Mouse (Mus musculus): Measurements from ENCODE around the gene Gm20696. TPM values are rescaled to one million over a fixed set of nuclear protein-coding genes. Genes with fewer than 3 reads are reported as not detected.

The Gm20696 gene
- polyA plus RNA-seq, 2 experiments: 0.16 to 0.33 TPM

DNA sequence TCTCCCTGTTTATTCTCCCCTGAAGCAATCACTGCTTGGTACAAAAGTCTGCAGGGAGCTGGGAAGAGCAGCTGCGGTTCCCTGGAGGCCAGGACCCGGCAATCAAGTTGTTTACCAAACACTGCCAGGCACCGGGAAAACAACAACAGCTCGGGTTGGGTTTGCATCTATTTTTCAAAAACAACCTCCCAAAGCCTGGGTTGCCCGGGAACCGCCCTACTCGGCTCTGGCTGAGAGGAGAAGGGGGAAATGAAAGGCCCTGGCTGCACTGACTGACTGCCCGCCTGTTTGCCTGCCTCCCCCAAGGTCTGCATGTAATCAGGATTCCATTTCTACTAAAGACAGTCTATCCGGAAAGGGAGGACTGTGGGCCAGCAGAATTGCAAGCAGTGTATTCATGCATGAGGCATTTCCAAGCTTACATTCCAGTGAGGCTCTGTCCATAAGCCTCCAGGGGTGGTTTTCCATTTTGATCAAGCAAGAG is 226.7 kb downstream of the Gm20696 start:
- TF ChIP-seq CTCF (IDR thresholded peaks at IDR 0.05; ENCODE audit: low read depth) (no peak), EP300 (IDR thresholded peaks at IDR 0.05; ENCODE audit: low read depth) (no peak)
- H3K4me1 ChIP-seq (replicated peaks; ENCODE audit: control insufficient read depth in 2 of 2, insufficient read depth in 2 of 2, low read length in 1 of 2): no peaks in the 10 kb centered on the region
- H3K4me3 ChIP-seq (ENCODE audit: insufficient read depth in 1 of 2, low read depth in 2 of 2, low read length in 2 of 2): no peak overlapping the region
- H3K27me3 ChIP-seq (ENCODE audit: control insufficient read depth, insufficient read depth, low read length): no peaks in the 10 kb centered on the region
- H3K9ac ChIP-seq (replicated peaks): no peak overlapping the region
- H3K9me3 ChIP-seq (ENCODE audit: control insufficient read depth, low read length): no peaks in the 10 kb centered on the region
- WGBS (ENCODE audit: insufficient replicate concordance): 36% methylated on average over 9 of the region's 9 CpGs
- no peaks in the 10 kb centered on the region for H3K36me3 ChIP-seq (replicated peaks; ENCODE audit: control insufficient read depth, insufficient read depth, low read depth)
- ATAC-seq (ENCODE audit: insufficient read depth): no peak
- no peak overlapping the region for H3K27ac ChIP-seq
- no peak overlapping the region for H3K4me2 ChIP-seq (ENCODE audit: low read depth)
- DNase-seq (ENCODE audit: low read depth in 3 of 3, low spot score in 3 of 3): no peak

GRCm38 (mm10) chr6:99439214-99439877 is 227.3 kb downstream of the Gm20696 start:
- DNase-seq (ENCODE audit: low read depth in 3 of 3, low spot score in 3 of 3): no peak

GRCm38 (mm10) chr6:99436371-99436770 is 230.2 kb downstream of the Gm20696 start:
- Histone ChIP-seq H3K27me3 (ENCODE audit: control insufficient read depth, insufficient read depth, low read length) (no peaks in the 10 kb centered on the region), H3K4me1 (replicated peaks; ENCODE audit: control insufficient read depth in 2 of 2, insufficient read depth in 2 of 2, low read length in 1 of 2) (no peaks in the 10 kb centered on the region), H3K4me2 (ENCODE audit: low read depth) (no peak overlapping the region), H3K36me3 (replicated peaks; ENCODE audit: control insufficient read depth, insufficient read depth, low read depth) (no peaks in the 10 kb centered on the region), H3K27ac (no peak overlapping the region), H3K4me3 (ENCODE audit: insufficient read depth in 1 of 2, low read depth in 2 of 2, low read length in 2 of 2) (no peak overlapping the region), H3K9ac (replicated peaks) (no peak overlapping the region), H3K9me3 (ENCODE audit: control insufficient read depth, low read length) (no peaks in the 10 kb centered on the region)
- 66% methylated on average over 6 of the region's 6 CpGs for WGBS (ENCODE audit: insufficient replicate concordance)
- no peak for DNase-seq (ENCODE audit: low read depth in 3 of 3, low spot score in 3 of 3)
- no peak for TF ChIP-seq EP300 (IDR thresholded peaks at IDR 0.05; ENCODE audit: low read depth)
- no peak for ATAC-seq (ENCODE audit: insufficient read depth)

More at GRCm38 (mm10) chr6:99439214-99439877, 227.3 kb downstream of the Gm20696 start:
- Histone ChIP-seq H3K27ac (no peak overlapping the region), H3K36me3 (replicated peaks; ENCODE audit: control insufficient read depth, insufficient read depth, low read depth) (no peaks in the 10 kb centered on the region), H3K9ac (replicated peaks) (no peak overlapping the region), H3K4me1 (replicated peaks; ENCODE audit: control insufficient read depth in 2 of 2, insufficient read depth in 2 of 2, low read length in 1 of 2) (no peaks in the 10 kb centered on the region), H3K9me3 (ENCODE audit: control insufficient read depth, low read length) (no peaks in the 10 kb centered on the region), H3K27me3 (ENCODE audit: control insufficient read depth, insufficient read depth, low read length) (no peaks in the 10 kb centered on the region), H3K4me2 (ENCODE audit: low read depth) (no peak overlapping the region), H3K4me3 (ENCODE audit: insufficient read depth in 1 of 2, low read depth in 2 of 2, low read length in 2 of 2) (no peak overlapping the region)
- TF ChIP-seq EP300 (IDR thresholded peaks at IDR 0.05; ENCODE audit: low read depth) (no peak), CTCF (IDR thresholded peaks at IDR 0.05; ENCODE audit: low read depth) (no peak)
- 57% methylated on average over 9 of the region's 9 CpGs for WGBS (ENCODE audit: insufficient replicate concordance)
- no peak for ATAC-seq (ENCODE audit: insufficient read depth)

GRCm38 (mm10) chr6:99435140-99435539 is 231.5 kb downstream of the Gm20696 start:
- Histone ChIP-seq H3K27me3 (ENCODE audit: control insufficient read depth, insufficient read depth, low read length) (no peaks in the 10 kb centered on the region), H3K27ac (no peak overlapping the region), H3K4me2 (ENCODE audit: low read depth) (no peak overlapping the region), H3K36me3 (replicated peaks; ENCODE audit: control insufficient read depth, insufficient read depth, low read depth) (no peaks in the 10 kb centered on the region), H3K4me3 (ENCODE audit: insufficient read depth in 1 of 2, low read depth in 2 of 2, low read length in 2 of 2) (no peak overlapping the region), H3K9me3 (ENCODE audit: control insufficient read depth, low read length) (no peaks in the 10 kb centered on the region), H3K9ac (replicated peaks) (no peak overlapping the region), H3K4me1 (replicated peaks; ENCODE audit: control insufficient read depth in 2 of 2, insufficient read depth in 2 of 2, low read length in 1 of 2) (no peaks in the 10 kb centered on the region)
- ATAC-seq (ENCODE audit: insufficient read depth) (no peak), DNase-seq (ENCODE audit: low read depth in 3 of 3, low spot score in 3 of 3) (no peak)
- TF ChIP-seq CTCF (IDR thresholded peaks at IDR 0.05; ENCODE audit: low read depth) (no peak), EP300 (IDR thresholded peaks at IDR 0.05; ENCODE audit: low read depth) (no peak)
- WGBS (ENCODE audit: insufficient replicate concordance): 72% methylated on average over 10 of the region's 10 CpGs

GRCm38 (mm10) chr6:99433006-99433405 is 233.6 kb downstream of the Gm20696 start:
- TF ChIP-seq EP300 (IDR thresholded peaks at IDR 0.05; ENCODE audit: low read depth) (no peak), CTCF (IDR thresholded peaks at IDR 0.05; ENCODE audit: low read depth) (no peak)
- WGBS (ENCODE audit: insufficient replicate concordance): 82% methylated on average over 9 of the region's 9 CpGs
- H3K36me3 ChIP-seq (replicated peaks; ENCODE audit: control insufficient read depth, insufficient read depth, low read depth): no peaks in the 10 kb centered on the region

More at GRCm38 (mm10) chr6:99433006-99433405, 233.6 kb downstream of the Gm20696 start:
- DNase-seq (ENCODE audit: low read depth in 3 of 3, low spot score in 3 of 3) (no peak), ATAC-seq (ENCODE audit: insufficient read depth) (no peak)
- no peak overlapping the region for H3K4me3 ChIP-seq (ENCODE audit: insufficient read depth in 1 of 2, low read depth in 2 of 2, low read length in 2 of 2)
- no peaks in the 10 kb centered on the region for H3K4me1 ChIP-seq (replicated peaks; ENCODE audit: control insufficient read depth in 2 of 2, insufficient read depth in 2 of 2, low read length in 1 of 2)
- no peaks in the 10 kb centered on the region for H3K9me3 ChIP-seq (ENCODE audit: control insufficient read depth, low read length)
- no peaks in the 10 kb centered on the region for H3K27me3 ChIP-seq (ENCODE audit: control insufficient read depth, insufficient read depth, low read length)
- no peak overlapping the region for H3K27ac ChIP-seq
- H3K4me2 ChIP-seq (ENCODE audit: low read depth): no peak overlapping the region
- H3K9ac ChIP-seq (replicated peaks): no peak overlapping the region

Data from liver, embryonic 14.5 days (tissue).